ENCODE assay signal across 8 mouse cellular contexts in genomic region chr2:94289169-94289568, GRCm38 (mm10).
DNase-seq lines count a peak whose midpoint lies in the region; ATAC-seq lines count a peak whose summit lies in the region.

No protein-coding gene starts in this region.

- no peak overlapping the region for H3K4me3 ChIP-seq in heart, embryonic 11.5 days (ENCODE audit: low read depth, low read length)
- no peak overlapping the region for H3K4me3 ChIP-seq in forebrain, embryonic 16.5 days (replicated peaks; ENCODE audit: low read length)

- ATAC-seq in heart, embryonic 11.5 days (replicated peaks; ENCODE audit: insufficient number of reproducible peaks, low FRiP score, low TSS enrichment) = peak; percentile 49
- peak; percentile 93 for ATAC-seq in forebrain, embryonic 16.5 days

- 0 out of 2 replicates have a peak, but pooled peaks cover 3% of the 10 kb centered on the region for H3K27me3 ChIP-seq in heart, embryonic 11.5 days (ENCODE audit: control insufficient read depth, insufficient read depth, low read length)
- no peaks in the 10 kb centered on the region for H3K27me3 ChIP-seq in forebrain, embryonic 16.5 days (replicated peaks; ENCODE audit: control insufficient read depth, insufficient read depth, low read length)

- no peak overlapping the region for H3K27ac ChIP-seq in heart, embryonic 11.5 days (ENCODE audit: low read depth, low read length)
- H3K27ac ChIP-seq in forebrain, embryonic 16.5 days (ENCODE audit: low read length) = no peak overlapping the region

- no peak overlapping the region for H3K9ac ChIP-seq in heart, embryonic 11.5 days (ENCODE audit: low read depth, low read length)
- H3K9ac ChIP-seq in forebrain, embryonic 16.5 days (replicated peaks; ENCODE audit: low read depth, low read length) = peak overlapping the region; percentile 31

- peak overlapping the region; percentile 3; the same call in 1 of the 2 replicates for H3K4me2 ChIP-seq in heart, embryonic 11.5 days
- no peak overlapping the region for H3K4me2 ChIP-seq in forebrain, embryonic 16.5 days (ENCODE audit: low read length)

- DNase-seq in heart, adult 18-20 months = no peak
- peak; percentile 82 for DNase-seq in NIH3T3 (ENCODE audit: low read depth)
- DNase-seq in kidney, postnatal 14 days = peak; percentile 78
- DNase-seq in neural tube, embryonic 10.5 days (ENCODE audit: extremely low spot score, low spot score) = peak; percentile 67
- no peak for DNase-seq in thymus, postnatal 4 days
- DNase-seq in spleen, postnatal 36 days (ENCODE audit: low spot score in 2 of 2) = no peak

- 0% methylated on average over 2 of the region's 2 CpGs for WGBS in heart, embryonic 11.5 days (ENCODE audit: insufficient replicate concordance)
- WGBS in forebrain, embryonic 16.5 days = 0% methylated on average over 2 of the region's 2 CpGs

- peaks cover 14% of the 10 kb centered on the region for H3K4me1 ChIP-seq in heart, embryonic 11.5 days (ENCODE audit: control insufficient read depth, insufficient read depth, low read length)
- peaks cover 23% of the 10 kb centered on the region for H3K4me1 ChIP-seq in forebrain, embryonic 16.5 days (replicated peaks; ENCODE audit: control insufficient read depth, insufficient read depth, low read length)

- no peaks in the 10 kb centered on the region for H3K36me3 ChIP-seq in heart, embryonic 11.5 days (ENCODE audit: control insufficient read depth, insufficient read depth, low read length)
- no peaks in the 10 kb centered on the region for H3K36me3 ChIP-seq in forebrain, embryonic 16.5 days (ENCODE audit: control insufficient read depth, insufficient read depth)

- H3K9me3 ChIP-seq in heart, embryonic 11.5 days (replicated peaks; ENCODE audit: control insufficient read depth, low read length) = no peaks in the 10 kb centered on the region
- no peaks in the 10 kb centered on the region for H3K9me3 ChIP-seq in forebrain, embryonic 16.5 days (ENCODE audit: control insufficient read depth, low read length)

Comparison
In these comparisons a context has a peak if more than half of its experiments do, and no peak if none do; other contexts are left out.
1. DNase-seq: peak in NIH3T3 (single experiment), kidney, postnatal 14 days (single experiment) and neural tube, embryonic 10.5 days (single experiment); none in heart, adult 18-20 months (0 of 2), thymus, postnatal 4 days (single experiment) and spleen, postnatal 36 days (0 of 2).